Mouse (Mus musculus) adrenal gland, adult 2 months (tissue): ENCODE measurements at regions not wholly inside any gene's neighbourhood (a gene's known extent, or its start where the extent isn't known, plus 50 kb on each side); places are given as distances from the start of the nearest gene placed in this dataset.

Experiments used
- DNase-seq: peaks from one replicate; pipeline ENCODE4 v3.0.0; 2021

GRCm38 (mm10) chr3:63542638-63543408 is 59.1 kb upstream of the Gm34302 start:
- DNase-seq: no peak

GRCm38 (mm10) chr3:63538881-63539280 is 55.2 kb upstream of the Gm34302 start:
- no peak for DNase-seq

- no peak for DNase-seq
These were observed 50.5 kb upstream of the Gm34302 start for GRCm38 (mm10) chr3:63534141-63534540.
